Mouse (Mus musculus) urinary bladder, postnatal 10 days (tissue): ENCODE results near the gene Rnf222.
"Not testable (repeated sequence)": the region's sequence is repeated elsewhere in the genome, so short reads cannot be mapped to it uniquely, and the experiment has no call there.

ENCODE experiments used
- DNase-seq: peaks from one replicate; pipeline ENCODE4 v3.0.0; 2022; ENCODE audit warnings: low spot score

Rnf222 gene

GRCm38 (mm10) chr11:68911531-68912177 is 23.3 kb downstream of the Rnf222 start:
- no peak for DNase-seq

GRCm38 (mm10) chr11:68914566-68914965 is 26.2 kb downstream of the Rnf222 start:
- DNase-seq: no peak

DNA sequence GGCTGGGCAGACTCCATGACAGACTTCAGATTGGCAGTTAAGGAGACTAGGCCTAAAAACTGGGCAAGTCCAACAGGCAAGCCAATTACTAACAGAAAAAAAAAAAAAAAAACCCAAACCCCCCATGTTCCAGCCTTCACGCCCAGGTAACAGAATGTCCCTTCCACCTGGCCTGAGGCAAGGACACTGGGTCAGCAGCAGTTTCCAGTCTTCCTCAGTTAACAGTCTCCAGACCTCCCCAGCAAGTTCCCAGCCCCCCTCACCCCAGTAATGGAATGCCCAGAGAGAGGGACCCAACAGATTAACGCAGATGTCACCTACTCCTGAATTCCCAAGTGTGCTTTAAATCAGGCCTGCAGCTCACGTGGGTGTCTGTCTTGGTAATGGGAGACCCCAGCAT is 34.8 kb downstream of the Rnf222 start:
- DNase-seq: no peak

DNA sequence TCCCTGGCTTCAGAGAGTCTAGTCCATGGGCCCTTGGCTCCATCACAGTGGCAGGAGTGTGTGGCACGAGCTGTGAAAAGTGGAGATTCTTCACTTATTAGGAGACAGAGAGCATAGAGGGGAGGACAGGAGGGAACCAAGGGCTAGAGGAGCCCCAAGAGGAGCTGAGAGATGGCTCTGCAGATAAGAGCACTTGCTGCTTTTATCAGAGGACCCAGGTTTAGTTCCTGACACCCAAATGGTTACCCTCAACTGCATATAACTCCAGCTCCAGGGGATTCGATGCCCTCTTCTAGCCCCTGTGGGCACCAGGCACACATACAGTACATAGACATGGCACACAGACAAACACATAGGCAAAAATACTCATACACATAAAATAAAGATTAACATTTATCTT is 36.4 kb downstream of the Rnf222 start:
- no peak for DNase-seq

DNA sequence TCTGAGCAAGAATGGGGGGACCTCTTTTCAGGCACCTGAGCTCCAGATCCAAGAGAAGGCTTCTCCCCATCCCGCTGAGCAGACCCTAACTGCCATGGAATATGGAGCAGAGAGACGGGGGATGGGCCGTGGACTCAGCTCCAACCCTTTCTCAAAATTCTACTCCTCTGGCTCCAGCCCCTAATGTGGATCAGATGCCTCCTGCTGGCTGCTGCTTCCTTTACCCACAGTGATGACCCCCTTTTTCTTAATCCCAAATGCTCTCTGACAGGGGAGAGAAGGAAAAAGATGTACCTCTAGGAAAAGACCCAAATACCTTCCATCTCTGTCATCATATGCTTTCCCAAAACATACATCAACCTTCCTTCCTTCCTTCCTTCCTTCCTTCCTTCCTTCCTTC is 38.6 kb downstream of the Rnf222 start, which contains the start of gene Odf4:
TSS of gene Odf4 (minus strand) at position 101 of the 400 bp plus-strand sequence.
- DNase-seq: no peak

DNA sequence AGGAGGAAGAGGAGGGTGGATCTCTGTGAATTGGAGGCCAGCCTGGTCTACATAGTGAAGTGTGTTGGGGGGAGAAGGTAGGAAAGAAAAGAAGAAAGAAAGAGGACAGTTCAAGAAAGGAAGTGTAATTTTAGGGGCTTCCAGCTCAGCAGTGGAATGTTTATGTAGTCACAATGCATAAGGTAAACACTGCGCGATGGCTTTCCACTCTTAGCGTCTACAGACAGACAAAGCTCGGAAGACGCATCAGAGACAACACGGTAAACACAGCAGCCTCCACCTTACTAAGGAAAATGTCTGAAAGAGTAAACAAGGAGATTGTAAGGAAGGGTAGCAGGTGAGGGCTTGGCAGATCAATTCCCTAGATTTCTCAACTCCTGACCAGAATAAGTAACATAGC is 41.6 kb downstream of the Rnf222 start:
- DNase-seq: no peak

DNA sequence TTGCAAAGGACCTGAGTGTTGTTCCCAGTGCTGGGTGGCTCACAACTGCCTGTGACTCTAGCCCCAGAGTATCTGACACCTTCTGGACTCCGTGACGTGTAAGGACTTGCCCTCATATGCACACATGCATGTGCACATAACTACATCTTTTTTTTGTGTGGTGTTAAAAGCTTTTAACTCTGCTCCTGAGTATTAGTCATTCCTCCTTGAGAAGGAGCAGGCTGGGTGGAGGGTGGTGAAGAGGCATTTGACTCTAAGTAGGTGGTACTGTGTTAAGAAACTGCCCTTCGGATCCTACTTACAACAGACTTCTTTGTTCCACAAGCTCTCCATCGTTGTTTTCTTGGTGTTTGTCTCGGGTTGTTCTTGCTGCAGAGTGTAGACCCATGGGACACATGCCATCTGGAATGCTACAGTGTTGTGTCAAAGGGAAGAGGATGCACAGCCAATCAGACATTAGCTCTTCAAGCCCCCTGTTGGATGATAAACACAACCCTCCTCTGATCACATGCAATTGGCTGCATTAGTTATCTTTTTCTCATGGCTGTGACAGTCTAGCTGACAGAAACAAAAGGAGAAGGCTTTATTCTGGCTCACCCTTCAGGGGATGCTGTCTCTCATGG is 45.6 kb downstream of the Rnf222 start:
- DNase-seq: no peak

DNA sequence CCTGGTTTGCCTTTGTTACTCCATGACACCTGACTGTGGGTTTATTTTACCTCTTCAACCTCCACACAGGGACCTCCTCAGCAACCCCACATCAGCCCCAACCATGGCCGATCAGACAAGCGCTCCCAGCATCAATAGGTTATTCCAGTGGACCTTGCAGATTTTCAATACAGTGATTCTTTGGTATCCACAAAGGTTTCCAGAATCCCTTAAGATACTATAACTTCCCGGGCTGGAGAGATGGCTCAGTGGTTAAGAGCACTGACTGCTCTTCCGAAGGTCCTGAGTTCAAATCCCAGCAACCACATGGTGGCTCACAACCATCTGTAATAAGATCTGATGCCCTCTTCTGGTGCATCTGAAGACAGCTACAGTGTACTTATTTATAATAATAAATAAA is 48.6 kb downstream of the Rnf222 start:
- DNase-seq: not testable (repeated sequence)

DNA sequence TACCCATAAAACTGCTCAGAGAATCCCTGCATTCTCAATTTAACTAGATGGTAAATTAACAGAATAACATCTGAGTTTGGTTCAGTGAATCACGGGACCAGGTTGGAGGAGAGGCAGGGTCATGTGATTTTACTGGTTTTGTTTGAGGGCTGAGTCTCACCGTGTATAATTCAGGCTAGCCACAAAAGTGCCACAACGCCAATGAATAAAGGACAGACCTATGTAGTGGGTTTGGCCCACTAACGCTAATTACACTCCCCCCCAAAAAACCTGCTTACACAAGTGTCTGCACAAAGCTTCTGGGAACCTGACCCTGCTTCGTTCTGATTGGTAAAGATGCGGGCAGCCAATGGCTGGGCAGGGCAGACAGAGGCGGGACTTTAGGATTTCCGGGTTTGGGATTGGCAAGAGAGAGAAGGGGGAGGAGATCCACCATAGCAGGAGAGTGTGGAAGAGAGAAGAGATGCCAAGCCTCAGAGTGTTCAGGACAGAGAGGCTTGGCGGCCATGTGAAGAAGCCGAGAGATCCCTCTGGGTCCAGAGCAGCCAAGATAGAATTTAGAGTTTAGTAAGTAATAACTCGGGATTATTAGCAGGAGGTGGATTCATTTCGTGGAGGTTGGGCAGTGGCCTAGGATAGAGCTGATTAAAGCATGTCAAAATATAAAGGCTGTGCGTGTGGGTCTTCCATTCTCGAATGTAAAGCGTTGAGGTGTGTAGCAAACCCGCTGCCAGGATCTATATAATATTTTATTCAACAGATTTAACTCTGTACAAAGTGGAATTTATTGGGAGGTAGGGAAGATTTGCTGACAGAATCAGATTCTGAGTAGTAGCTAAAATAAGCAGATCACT is 51.3 kb downstream of the Rnf222 start:
- DNase-seq: peak; percentile 28

GRCm38 (mm10) chr11:68940516-68940915 is 52.2 kb downstream of the Rnf222 start:
- DNase-seq: no peak

GRCm38 (mm10) chr11:68942731-68943130 is 54.4 kb downstream of the Rnf222 start:
- no peak for DNase-seq

DNA sequence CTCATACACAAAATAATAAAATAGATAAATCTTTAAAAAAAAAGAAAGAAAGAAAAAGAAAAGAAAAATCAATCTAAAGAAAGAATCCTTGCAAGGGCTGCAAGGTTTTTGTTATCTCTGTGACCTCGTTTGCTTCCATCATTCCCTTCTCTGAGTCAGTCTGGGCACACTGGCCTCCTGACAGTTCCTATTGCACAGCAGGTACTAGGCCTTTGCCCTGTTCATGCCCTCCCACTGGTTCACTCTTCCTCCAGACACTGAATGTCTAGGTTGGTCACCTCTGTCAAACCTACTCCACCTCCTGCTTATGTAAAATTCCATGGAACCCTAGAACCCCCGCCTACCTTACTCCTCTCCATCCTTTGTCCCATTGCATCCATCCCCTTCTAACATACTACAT is 56.9 kb downstream of the Rnf222 start:
- no peak for DNase-seq
